Mouse (Mus musculus) lung, adult 2 months (tissue): Measurements from ENCODE around the gene Wdr90.
A peak's percentile ranks its signal among the peaks of the same experiment; 100 is the strongest.

ENCODE experiments used
- CTCF ChIP-seq: fragments of 200-500 bp; IDR thresholded peaks from 2 replicates; pipeline ENCODE4 v1.5.1; 2011; ENCODE audit warnings: mild to moderate bottlenecking, low read length, control low read depth; ENCODE audit not compliant: insufficient read depth
- POLR2A ChIP-seq: fragments of 200-500 bp; IDR thresholded peaks from 2 replicates; pipeline ENCODE4 v1.6.1; 2011; ENCODE audit warnings: low read depth, mild to moderate bottlenecking, control low read depth, low read length, borderline replicate concordance; ENCODE audit errors: extremely low read depth

DNA sequence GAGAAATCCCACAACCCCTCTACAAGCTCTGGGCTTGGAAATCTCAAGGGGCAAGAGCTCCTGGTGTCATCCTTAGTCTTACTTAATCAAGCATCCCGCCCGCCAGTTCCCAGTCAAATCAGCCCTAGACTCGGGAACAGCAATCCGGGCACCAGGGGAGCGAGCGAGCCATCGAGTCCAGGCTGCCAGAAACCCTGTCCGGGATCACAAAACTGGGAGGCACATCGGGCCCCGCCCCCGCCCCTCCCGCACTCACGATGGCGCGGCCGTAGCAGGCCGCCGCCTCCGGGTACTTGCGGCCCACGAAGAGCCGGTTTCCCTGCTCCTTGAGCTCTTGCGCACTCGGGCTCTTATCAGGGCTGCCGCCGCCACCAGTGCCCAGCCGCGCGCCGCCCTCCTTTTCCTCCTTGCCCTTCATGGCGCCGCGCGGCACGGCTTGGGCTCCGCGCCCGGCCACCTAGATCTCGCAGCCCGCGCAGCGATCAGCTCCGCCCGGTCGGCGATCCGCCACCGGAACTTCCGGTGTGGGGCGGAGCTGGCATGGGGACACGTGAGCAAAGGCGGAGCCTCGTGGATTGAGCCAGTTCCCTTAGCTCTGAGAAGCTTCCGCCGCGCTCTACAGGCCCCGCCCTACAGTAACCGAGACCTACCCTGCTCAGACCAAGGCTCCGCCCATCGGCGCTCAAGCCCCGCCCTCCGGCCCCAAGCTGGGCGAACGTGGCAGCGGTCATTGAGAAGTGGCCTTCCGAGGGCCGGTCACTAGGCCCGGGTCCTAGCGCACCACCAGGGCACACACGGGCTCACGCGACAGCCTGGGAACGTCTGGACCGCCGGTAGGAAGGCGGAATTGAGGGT lies 28.6 kb downstream of the Wdr90 start:
- no peak for TF ChIP-seq CTCF
- peak; percentile 51 for TF ChIP-seq POLR2A
